Mouse (Mus musculus) CD8-positive naive resting alpha-beta T cell, adult 2 months (primary cell): ENCODE measurements around the gene Dcaf4.

Experiments
- DNase-seq, 2 experiments: peaks; one replicate each; pipeline ENCODE4 v3.0.0; 2022; ENCODE audit warnings: low read depth in 2 of 2, low spot score in 2 of 2

Dcaf4 gene

GRCm38 (mm10) chr12:83495248-83495960 is 24.9 kb upstream of the Dcaf4 start:
- no peak for DNase-seq

GRCm38 (mm10) chr12:83495961-83496282 is 24.3 kb upstream of the Dcaf4 start:
- no peak for DNase-seq

DNA sequence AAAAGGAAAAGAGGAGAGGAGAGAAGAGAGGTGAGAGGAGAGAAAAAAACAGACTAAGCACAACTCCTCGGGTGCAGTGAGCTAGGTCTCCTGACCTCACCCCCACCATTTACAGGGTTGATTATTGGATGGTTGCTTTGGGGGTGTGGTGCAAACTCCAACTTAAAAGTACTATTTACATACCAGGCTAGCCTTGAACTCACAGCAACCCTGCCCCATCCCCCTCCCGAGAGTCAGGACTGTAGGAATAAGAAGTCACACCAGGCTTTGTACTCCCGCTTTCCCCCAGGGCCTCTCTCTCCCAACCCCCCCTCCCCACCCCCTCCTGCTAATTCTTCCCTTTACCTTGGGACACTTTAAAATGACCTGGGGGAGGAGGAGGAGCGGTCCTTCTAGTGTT is 23.9 kb upstream of the Dcaf4 start:
- DNase-seq, result no peak

DNA sequence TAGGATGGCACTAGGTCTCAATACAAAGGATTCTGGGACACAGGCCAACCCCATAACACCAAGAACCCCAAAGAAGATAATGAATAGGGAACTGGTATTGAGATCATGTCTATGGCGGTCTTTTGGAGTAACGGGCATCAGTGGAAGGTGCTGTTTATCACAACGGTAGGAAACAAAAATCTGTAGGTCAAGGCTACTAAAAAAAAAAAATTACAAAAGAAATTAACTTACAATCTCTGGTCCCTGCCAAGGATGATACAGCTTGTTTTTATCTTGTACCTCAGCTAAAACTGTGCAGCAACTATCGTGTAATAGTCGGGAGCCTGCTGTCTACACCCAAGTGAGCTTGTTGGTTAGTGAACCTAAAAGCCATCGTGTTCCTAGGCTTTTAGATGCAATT is 23.5 kb upstream of the Dcaf4 start:
- no peak for DNase-seq

- no peak for DNase-seq
Observed at GRCm38 (mm10) chr12:83497959-83498358, 22.3 kb upstream of the Dcaf4 start.

DNA sequence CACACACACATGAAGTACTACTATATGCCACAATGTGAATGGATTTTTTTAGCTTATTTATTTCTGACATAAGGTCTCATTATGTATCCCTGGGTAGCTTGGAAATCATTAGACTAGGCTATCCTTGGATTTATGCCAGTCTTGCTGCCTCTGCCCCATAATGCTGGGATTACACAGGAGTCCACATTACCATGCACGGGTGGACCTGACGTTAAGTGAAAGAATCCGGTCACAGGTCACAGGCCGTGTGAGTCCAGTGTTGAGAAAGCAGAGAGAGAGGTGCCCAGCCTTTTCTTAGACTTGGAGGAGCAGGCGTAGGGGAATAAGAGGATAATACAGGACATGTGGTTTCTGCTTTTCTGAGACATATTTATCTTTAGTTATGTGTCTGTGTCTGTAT is 21.0 kb upstream of the Dcaf4 start:
- DNase-seq, result no peak

- peak in 1 of 2 experiments; percentile 63 for DNase-seq
Observed at GRCm38 (mm10) chr12:83502190-83502589, 18.1 kb upstream of the Dcaf4 start.

DNA sequence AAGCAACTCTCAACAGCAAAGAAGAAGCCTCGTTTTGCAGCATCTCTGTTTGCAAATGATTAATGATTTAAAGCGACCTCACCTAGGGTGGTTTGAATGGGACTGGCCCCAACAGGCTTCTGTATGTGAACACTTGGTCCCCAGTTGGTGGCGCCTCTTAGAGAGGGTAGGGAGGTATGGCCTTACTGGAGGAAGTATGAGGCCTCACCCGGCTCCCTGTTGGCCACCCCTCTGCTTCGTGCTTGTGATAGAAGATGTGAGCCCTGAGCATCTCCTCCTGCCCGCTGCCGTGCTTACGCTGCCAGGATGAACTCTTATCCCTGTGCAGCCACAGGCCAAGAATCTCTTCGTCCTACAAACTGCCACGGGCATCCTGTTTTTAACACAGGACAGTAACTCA is 13.7 kb upstream of the Dcaf4 start:
- no peak for DNase-seq

GRCm38 (mm10) chr12:83510586-83510985 is 9.7 kb upstream of the Dcaf4 start:
- DNase-seq, result no peak

DNA sequence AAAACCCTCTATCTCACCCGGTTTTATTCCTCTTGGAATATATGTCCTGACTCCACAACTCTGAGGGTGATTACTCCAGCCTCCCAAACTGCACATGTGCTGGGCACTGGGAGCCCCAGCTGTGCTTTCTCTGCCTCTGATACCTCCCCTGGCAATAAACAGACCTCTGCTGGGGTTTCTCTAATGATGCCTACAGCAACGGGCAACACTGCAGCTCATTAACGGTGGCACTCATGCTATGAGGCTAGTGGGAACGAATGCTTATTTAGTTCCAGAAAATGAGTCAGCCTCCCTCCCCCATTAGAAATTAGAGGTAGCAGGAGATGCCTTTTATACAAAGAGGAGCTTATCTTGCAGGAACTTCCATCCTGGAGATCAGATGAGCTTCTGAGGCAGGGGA is 7.5 kb upstream of the Dcaf4 start:
- DNase-seq, result no peak

GRCm38 (mm10) chr12:83513185-83513584 is 7.1 kb upstream of the Dcaf4 start:
- DNase-seq, result no peak

DNA sequence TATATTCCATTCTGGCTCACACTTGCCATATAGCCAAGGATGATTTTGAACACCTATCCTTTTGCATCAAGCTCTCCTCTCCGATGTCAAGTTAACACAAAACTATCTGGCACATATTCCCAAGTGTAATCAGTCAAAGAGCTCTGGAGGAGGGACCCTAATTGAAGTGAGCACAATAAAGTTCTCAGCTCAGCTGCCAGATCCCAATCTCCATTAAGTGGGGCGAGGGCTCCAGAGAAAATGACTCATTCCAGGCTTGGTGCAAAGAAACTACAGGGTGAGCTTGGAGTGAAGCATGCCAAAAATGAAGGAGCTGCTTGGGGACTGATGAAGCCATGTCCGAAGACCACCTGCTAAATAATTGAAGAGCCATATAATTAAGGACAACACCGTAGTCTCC is 6.0 kb upstream of the Dcaf4 start:
- DNase-seq, result no peak

DNA sequence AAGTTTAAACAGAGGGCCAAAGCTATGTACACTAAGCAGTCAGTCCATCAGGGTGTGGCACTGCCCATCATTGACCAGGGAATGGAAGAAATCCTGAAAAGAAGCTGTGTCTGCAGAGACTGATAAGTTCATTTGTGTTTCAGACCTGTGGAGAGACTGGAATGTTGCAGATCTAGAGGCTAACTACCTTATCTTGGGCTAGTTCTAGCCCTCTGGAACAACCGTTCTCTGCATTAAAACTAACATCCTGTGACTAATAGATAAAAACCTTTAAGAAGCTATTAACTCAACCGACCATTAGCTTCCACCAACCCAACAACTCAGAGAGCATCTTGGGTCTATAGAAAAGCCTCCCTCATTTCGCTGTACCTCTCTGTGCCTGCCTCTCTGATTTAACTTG is 2.7 kb upstream of the Dcaf4 start:
- DNase-seq, result no peak

- DNase-seq, result no peak
Observed at GRCm38 (mm10) chr12:83521083-83521482, 817 bp downstream of the Dcaf4 start.

- DNase-seq, result no peak
Observed at GRCm38 (mm10) chr12:83523056-83523455, 2.8 kb downstream of the Dcaf4 start.

DNA sequence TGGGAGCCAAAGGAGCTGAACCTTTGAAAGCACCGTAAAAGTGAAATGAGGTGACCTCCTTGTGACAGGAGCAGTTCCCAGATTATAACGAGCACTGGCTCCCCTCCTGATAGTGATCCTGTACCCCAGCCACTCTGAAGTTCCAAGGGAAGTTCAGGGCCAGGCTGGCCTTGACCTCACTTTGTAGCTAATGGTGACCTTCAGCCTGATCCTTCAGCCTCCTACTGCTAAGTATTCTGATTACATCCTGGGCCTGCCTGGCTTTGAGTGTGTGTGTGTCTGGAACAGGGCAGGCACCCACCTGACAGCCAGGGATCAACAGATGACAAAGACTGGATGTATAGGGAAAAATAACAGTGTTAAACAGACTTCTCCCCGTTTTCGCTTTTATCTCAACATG is 3.6 kb downstream of the Dcaf4 start:
- DNase-seq, result no peak

GRCm38 (mm10) chr12:83524329-83524728 is 4.1 kb downstream of the Dcaf4 start:
- no peak for DNase-seq

- no peak for DNase-seq
Observed at GRCm38 (mm10) chr12:83525822-83526544, 5.7 kb downstream of the Dcaf4 start.

GRCm38 (mm10) chr12:83527816-83528215 is 7.5 kb downstream of the Dcaf4 start:
- no peak for DNase-seq

GRCm38 (mm10) chr12:83528665-83529064 is 8.4 kb downstream of the Dcaf4 start:
- DNase-seq, result no peak

DNA sequence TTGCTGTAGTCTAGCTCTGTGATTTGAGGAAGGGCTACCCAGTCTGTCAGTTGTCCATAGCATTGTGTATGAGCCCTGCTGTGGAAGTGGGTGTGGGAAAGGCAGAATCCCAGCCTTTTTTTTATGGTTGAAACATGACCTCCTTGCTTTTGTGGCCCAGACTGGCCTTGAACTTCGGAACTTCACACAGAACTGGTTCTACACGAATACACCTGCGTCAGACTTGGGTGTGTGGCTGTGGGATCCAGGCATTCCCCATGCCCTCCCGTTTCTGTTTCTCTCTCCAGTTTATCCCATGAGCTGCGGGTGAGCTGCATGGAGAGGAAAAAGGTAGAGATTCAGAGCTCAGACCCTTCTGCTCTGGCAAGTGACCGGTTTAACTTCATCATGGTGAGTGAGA is 11.7 kb downstream of the Dcaf4 start:
- no peak for DNase-seq

DNA sequence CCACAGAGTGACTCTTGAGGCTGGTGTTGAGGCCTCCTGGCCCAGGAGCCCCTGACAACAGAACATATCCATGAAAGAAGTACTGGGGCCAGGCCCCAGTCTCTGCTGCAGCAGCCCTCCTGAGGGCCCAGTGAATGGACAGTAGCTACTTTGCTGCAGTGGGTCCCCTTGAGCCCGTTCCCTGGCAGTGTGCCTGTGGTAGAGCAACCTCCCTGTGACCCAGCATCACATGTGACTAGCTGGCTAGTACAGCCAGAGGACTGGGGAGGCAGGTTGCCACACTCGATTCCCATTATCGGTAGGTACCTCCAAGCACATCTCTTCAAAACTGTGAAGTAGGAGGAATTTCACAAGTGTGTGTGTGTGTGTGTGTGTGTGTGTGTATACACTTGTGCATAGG is 12.7 kb downstream of the Dcaf4 start:
- no peak for DNase-seq

- no peak for DNase-seq
Observed at GRCm38 (mm10) chr12:83534190-83534589, 13.9 kb downstream of the Dcaf4 start.
